Mouse (Mus musculus) right cerebral cortex, postnatal 4 days (tissue): ENCODE results near the gene Cdhr5.
A peak's percentile ranks its signal among the peaks of the same experiment; 100 is the strongest.

Experiments
- DNase-seq: peaks from one replicate; pipeline ENCODE4 v3.0.0-alpha.2; 2022

Gene Cdhr5

GRCm38 (mm10) chr7:141222126-141222467 lies 54.5 kb downstream of the Cdhr5 start:
- DNase-seq, result no peak

DNA sequence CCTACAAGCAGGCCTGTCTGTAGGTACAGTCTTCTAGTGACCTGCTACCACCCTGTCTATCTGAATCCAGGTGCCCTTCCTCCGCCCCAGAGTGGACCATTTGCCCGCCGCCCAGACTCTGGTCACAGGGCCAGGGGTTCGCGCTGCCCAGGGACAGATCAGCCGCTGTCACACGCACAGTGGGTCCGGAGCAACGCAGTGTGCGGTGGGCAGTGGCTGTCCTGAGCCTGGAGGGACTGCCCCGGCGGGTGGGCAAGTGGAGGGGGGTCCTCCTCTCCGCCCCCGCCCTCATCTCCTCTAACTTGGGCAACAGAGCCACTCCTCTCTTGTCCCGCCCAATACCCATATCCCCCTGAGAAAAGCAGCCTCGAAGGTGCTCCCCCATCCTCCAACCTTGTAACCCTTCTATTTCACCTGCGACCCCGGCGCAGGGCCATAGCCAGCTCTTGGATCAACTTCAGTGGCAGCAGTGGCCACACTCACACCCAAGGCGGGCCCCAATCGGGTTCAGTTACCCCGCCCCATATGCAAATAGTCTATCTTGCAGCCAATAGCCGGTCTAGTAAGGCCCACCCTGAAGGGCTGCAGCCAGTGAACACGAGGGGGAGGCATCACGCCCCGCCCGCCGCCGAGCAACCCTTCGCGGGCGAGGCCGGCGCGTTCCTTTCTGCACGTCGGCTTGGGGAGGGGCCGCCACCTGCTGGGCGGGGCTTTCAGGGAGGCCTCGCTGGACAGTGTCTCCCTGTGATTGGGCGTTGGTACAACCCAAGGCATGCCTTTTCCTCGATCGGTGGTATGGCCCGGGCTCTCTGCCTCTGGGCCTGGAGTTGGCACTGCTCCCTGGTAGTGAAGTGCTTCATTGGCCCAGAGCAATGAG lies 55.1 kb downstream of the Cdhr5 start:
- peak; percentile 90 for DNase-seq

- DNase-seq, result no peak
These were observed 56.2 kb downstream of the Cdhr5 start for GRCm38 (mm10) chr7:141220377-141220776.

DNA sequence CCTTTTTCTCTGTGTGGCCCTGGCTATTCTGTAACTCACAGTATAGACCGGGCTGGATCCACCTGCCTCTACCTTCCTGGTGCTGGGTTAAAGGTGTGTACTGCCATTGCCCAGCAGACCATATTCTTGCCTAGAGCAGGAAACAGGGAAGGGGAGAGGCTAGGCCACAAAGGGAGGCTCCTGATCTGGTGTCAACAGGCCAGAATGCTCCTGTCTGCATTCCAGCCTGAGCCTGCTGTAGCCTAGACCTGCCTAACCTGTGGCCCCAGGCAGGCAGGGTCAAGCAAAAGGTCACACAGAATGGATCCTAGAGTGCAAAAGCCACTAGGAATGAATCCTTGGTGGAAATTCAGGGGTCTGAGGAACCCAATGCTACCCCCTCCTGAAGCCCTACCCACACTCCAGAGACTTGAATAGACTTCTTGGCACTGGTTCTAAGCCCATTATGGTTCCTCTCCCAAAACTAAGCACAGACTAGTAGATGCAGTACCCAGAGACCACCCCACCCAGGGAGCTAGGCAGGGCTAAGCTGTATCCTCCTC lies 57.0 kb downstream of the Cdhr5 start:
- DNase-seq, result no peak
